Mouse (Mus musculus) hematopoietic stem cell, adult 5-6 weeks (primary cell): Measurements from ENCODE around the gene Klrg1. TPM values are rescaled to one million over a fixed set of nuclear protein-coding genes. Genes with fewer than 3 reads are reported as not detected.
A peak's percentile ranks its signal among the peaks of the same experiment; 100 is the strongest.

Experiments used
- ATAC-seq, 2 experiments: fragments of 125-278 bp in 1 of 2; replicated peaks in 1 of 2; 2 replicates each; pipeline ENCODE4 v1.8.0; 2016 to 2017; ENCODE audit warnings: inconsistent platforms in 2 of 2, mild to moderate bottlenecking in 2 of 2, moderate number of reproducible peaks in 2 of 2, low read depth in 1 of 2, moderate TSS enrichment in 1 of 2; ENCODE audit not compliant: low FRiP score in 2 of 2, poor library complexity in 2 of 2, severe bottlenecking in 2 of 2, insufficient read depth in 1 of 2, low TSS enrichment in 1 of 2
- total RNA-seq: library from RNA; stranded (forward); fragments of 172-1452, 232-1000 nt; gene quantifications from 2 replicates; pipeline ENCODE4 v1.2.3, GENCODE M21; 2017

The Klrg1 gene
- not detected in 2 replicates for total RNA-seq

GRCm38 (mm10) chr6:122282782-122283181 lies at the start of gene Klrg1:
TSS of gene Klrg1 (minus strand) at chr6:122282882.
- ATAC-seq, result no peak

GRCm38 (mm10) chr6:122325361-122325975 lies 42.8 kb upstream of the Klrg1 start:
- no peak for ATAC-seq

- no peak for ATAC-seq
Observed at GRCm38 (mm10) chr6:122318726-122319125, 36.0 kb upstream of the Klrg1 start.

GRCm38 (mm10) chr6:122310187-122310820 lies 27.6 kb upstream of the Klrg1 start:
- ATAC-seq, result no peak

- no peak for ATAC-seq
Observed at GRCm38 (mm10) chr6:122309446-122309960, 26.8 kb upstream of the Klrg1 start.

GRCm38 (mm10) chr6:122308505-122309393 lies 26.1 kb upstream of the Klrg1 start, which contains the start of gene M6pr:
TSS of gene M6pr (plus strand) at chr6:122308720.
- ATAC-seq, result peak; percentile 93 to 94

GRCm38 (mm10) chr6:122308136-122308504 lies 25.4 kb upstream of the Klrg1 start:
- no peak for ATAC-seq

GRCm38 (mm10) chr6:122306707-122307106 lies 24.0 kb upstream of the Klrg1 start:
- ATAC-seq, result no peak

- ATAC-seq, result no peak
Observed at GRCm38 (mm10) chr6:122304790-122305555, 22.3 kb upstream of the Klrg1 start.

GRCm38 (mm10) chr6:122304355-122304754 lies 21.7 kb upstream of the Klrg1 start:
- no peak for ATAC-seq

- no peak for ATAC-seq
Observed at GRCm38 (mm10) chr6:122303526-122303925, 20.8 kb upstream of the Klrg1 start.

- ATAC-seq, result no peak
Observed at GRCm38 (mm10) chr6:122302661-122303060, 20.0 kb upstream of the Klrg1 start.

- ATAC-seq, result no peak
Observed at GRCm38 (mm10) chr6:122302121-122302520, 19.4 kb upstream of the Klrg1 start.

- peak in 1 of 2 experiments; percentile 14; a peak in 1 of 4 replicates for ATAC-seq
Observed at GRCm38 (mm10) chr6:122299621-122300133, 17.0 kb upstream of the Klrg1 start.

- no peak for ATAC-seq
Observed at GRCm38 (mm10) chr6:122298223-122298609, 15.5 kb upstream of the Klrg1 start.

- ATAC-seq, result peak; percentile 73 to 79
Observed at GRCm38 (mm10) chr6:122297279-122298222, 14.9 kb upstream of the Klrg1 start.
